Mouse (Mus musculus): ENCODE data around the gene Rnf207.

Gene Rnf207

DNA sequence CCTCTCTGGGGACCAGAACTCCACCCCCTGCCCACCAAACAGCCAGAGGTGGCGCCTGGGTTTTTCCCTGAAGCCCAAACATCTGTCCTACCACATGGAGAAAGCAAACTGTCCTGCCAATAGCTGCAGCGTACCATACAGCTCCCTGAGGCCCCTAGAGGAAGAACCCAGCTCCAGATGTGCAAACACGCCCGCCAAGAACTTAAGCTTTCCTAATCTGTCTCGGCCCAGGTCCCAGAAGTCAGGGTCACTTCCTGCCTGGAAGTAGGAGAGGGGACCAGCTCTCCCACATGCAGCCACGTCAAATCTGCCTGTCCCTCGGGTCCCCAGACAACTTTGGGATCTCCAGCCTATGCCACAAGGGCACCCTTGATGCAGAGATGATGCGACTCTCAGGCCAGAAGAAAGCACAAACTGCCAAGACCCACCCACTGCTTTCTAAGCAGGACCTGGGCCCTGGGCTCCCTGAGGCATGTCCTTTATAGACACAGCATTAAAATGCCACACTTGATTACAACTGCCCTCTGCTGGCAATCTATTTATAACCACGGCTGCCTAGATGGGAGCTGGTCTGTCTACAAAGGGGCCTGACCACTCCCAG, 46.2 kb downstream of the Rnf207 start:
- DNase-seq (ENCODE audit: low read depth, low spot score) = no peak

GRCm38 (mm10) chr4:152272006-152272405, 46.8 kb downstream of the Rnf207 start:
- no peak for DNase-seq (ENCODE audit: low read depth, low spot score)

- no peak for DNase-seq (ENCODE audit: low read depth, low spot score)
Measured at GRCm38 (mm10) chr4:152271334-152271733, 47.5 kb downstream of the Rnf207 start.

GRCm38 (mm10) chr4:152270599-152270998, 48.2 kb downstream of the Rnf207 start:
- no peak for DNase-seq (ENCODE audit: low read depth, low spot score)

DNA sequence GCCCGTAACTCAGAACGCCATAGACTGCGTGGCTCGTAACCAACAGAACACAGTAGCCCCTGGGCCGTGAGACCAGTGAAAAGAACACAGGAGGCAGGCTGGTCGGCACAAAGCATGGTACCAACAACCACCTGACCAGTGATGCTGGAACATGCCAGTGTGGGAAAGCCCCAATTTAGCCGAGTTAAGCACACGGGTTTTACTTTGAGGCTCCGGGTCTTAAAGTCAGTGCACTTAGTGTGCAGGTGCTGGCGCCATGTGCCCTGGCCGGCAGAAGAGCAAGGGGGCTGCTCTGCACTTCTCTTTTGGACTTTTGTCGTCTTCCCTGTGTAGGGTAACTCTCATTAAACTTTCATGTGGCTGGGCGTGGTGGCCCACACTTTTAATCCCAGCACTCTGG, 48.8 kb downstream of the Rnf207 start:
- DNase-seq (ENCODE audit: low read depth, low spot score) = no peak

- DNase-seq (ENCODE audit: low read depth, low spot score) = no peak
Measured at GRCm38 (mm10) chr4:152267748-152268369, 50.9 kb downstream of the Rnf207 start.

DNA sequence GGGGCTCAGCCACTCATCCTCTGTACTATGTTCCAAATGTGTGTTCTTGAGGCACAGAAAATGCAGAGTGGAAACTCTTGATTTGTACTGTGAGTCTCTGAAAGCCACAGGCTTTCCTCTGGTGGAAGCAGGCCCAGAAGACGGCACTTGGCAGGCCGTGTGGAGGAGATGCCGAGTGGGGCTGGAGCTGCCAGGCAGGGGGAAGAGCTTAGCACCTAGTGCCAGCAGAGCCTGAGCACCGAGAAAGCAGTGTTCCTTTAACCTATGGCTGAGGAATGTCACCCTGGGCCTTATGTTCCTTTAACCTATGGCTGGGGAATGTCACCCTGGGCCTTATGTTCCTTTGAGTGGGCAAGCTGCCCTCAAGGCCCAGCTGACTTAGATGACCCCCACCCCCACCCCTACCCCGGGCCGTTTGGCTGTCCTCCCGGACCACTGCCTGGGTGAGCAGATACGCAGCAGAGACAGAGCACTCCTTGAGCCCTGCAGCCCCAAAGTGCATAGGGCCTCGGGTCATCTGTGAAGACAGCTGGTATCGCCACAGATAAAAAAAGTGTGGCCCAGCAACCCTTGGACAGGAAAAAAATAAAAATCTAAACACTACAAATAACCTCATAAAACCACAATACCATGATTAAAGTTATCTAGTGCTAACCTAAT, 52.4 kb downstream of the Rnf207 start:
- no peak for DNase-seq (ENCODE audit: low read depth, low spot score)

- DNase-seq (ENCODE audit: low read depth, low spot score) = no peak
Measured at GRCm38 (mm10) chr4:152265791-152266190, 53.0 kb downstream of the Rnf207 start.

DNA sequence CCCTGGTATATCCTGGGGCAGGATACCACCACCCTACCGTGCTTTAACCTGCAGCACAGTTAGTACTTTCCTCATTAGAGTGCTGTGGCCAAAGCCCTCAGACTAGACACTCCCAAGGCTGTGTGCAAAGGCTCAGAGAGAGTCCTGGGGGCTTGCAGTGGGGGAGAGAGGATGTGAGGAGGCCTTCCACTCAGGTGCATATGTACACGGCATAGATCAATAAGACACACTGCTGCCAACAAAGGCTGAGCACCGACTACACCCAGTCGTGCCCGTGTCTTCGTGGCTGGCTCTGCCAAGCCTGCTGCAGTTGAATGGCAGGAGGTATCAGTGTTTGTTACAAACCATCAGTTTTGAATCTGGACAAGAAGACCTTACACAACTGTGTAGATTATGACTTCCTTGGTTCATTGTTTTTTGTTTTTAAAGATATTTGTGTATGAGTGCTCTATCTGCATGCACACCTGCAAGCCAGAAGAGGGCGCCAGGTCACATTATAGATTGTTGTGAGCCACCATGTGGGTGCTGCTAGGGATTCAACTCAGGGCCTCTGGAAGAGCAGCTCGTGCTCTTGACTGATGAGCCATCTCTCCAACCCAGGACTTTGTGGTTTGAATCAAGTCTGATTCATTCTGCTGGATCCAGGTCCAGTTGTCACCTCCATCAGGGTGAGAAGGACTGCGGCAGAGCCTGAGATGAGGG, 53.8 kb downstream of the Rnf207 start:
- DNase-seq (ENCODE audit: low read depth, low spot score) = no peak

DNA sequence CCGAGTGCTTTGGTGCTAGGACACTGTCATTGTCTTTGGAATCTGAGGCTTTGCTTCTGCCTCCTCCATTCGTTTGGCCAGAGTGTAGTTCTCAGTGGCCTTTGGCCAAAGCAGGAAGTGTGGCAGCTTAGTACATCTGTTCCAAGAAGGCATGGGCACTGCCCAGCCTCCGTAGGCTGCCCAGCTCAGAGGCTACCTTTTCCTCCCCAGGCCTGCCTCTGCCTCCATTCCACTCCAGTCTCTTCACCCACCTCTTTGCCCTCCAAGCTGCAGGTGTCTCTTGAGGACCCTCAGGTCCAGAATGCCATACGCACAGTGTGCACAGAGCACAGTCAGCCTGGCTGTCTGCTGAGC, 54.6 kb downstream of the Rnf207 start:
- DNase-seq (ENCODE audit: low read depth, low spot score) = no peak

GRCm38 (mm10) chr4:152263512-152264176, 55.1 kb downstream of the Rnf207 start:
- DNase-seq (ENCODE audit: low read depth, low spot score) = no peak

GRCm38 (mm10) chr4:152263089-152263488, 55.7 kb downstream of the Rnf207 start:
- DNase-seq (ENCODE audit: low read depth, low spot score) = no peak

DNA sequence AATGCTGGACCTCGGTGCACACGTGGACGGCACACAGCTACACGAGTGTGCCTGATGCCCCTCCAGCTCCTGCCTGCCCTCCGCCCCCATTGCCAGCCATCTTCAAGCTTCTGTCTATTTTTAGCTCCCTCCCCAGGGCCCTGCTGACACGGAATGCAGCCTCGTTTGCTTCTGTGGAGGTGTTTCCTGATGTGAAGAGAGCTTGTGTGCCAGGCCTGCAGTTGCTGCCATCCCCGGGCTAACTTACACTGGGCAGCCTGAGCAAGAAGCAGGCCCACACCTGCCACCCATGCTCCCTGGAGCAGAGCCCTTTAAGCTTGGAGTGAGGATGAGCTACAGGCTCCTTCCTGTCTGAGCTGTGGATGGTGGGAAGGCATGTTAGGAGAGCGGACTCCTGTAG, 56.6 kb downstream of the Rnf207 start:
- DNase-seq (ENCODE audit: low read depth, low spot score) = no peak

GRCm38 (mm10) chr4:152260451-152260850, 58.3 kb downstream of the Rnf207 start:
- DNase-seq (ENCODE audit: low read depth, low spot score) = no peak

DNA sequence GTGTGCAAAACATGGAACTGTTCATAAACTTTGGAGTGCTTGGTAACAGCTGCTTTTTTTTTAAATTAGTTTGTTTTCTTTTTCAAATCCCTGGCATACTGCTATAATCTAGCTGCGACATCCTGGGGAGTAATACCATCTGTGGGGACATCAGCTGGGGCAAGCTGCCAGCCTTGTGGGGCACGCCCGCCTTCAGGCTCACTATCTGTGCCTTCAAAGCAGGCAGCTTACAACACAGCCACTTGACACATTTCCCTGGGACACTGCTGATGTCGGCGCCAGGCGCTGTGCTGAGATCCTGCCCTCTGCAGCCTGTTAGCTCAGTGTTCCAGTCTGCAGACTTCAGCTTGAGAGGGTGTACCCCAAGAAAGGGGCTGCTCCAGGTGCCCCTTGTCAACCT, 61.7 kb downstream of the Rnf207 start:
- DNase-seq (ENCODE audit: low read depth, low spot score) = no peak

All from embryo, embryonic 11.5 days (tissue).